In genomic region chr10:43175156-43175601, GRCm38 (mm10) we compare ENCODE assay signal across 8 mouse cellular contexts. TPM values are rescaled to one million over a fixed set of nuclear protein-coding genes. Genes with fewer than 3 reads are reported as not detected.
DNase-seq lines count a peak whose midpoint lies in the region; ATAC-seq lines count a peak whose summit lies in the region.

No protein-coding gene starts in this region.

- peak overlapping the region; percentile 94 for H3K9ac ChIP-seq in hindbrain, embryonic 12.5 days

- DNase-seq in heart, embryonic 10.5 days (ENCODE audit: low spot score): no peak
- DNase-seq in heart, postnatal 10 days: no peak
- peak; percentile 7 for DNase-seq in ES-CJ7 (ENCODE audit: low read depth, low spot score)
- DNase-seq in cerebellum, postnatal 36 days: peak; percentile 58 to 60
- DNase-seq in midbrain, embryonic 10.5 days (ENCODE audit: low spot score): no peak
- peak; percentile 69 for DNase-seq in testis, postnatal 10 days (ENCODE audit: low spot score)
- no peak for DNase-seq in layer of hippocampus, adult 9-11 months

- intact Hi-C loops in heart, postnatal 10 days (cut with DNase I): no loop called here

- H3K36me3 ChIP-seq in heart, embryonic 10.5 days: no peaks in the 10 kb centered on the region
- no peaks in the 10 kb centered on the region for H3K36me3 ChIP-seq in hindbrain, embryonic 12.5 days
- H3K36me3 ChIP-seq in midbrain, embryonic 10.5 days: no peaks in the 10 kb centered on the region

- peak overlapping the region; percentile 83 for H3K4me2 ChIP-seq in hindbrain, embryonic 12.5 days (replicated peaks)

- peak overlapping the region; percentile 88 for H3K27ac ChIP-seq in heart, embryonic 10.5 days
- peak overlapping the region; percentile 98 for H3K27ac ChIP-seq in hindbrain, embryonic 12.5 days
- H3K27ac ChIP-seq in midbrain, embryonic 10.5 days (replicated peaks): peak overlapping the region; percentile 91

- under 1% methylated on average over 18 of the region's 18 CpGs for WGBS in heart, embryonic 10.5 days
- 0% methylated on average over 18 of the region's 18 CpGs for WGBS in hindbrain, embryonic 12.5 days
- WGBS in midbrain, embryonic 10.5 days: under 1% methylated on average over 18 of the region's 18 CpGs

- ATAC-seq in hindbrain, embryonic 12.5 days (ENCODE audit: low FRiP score): peak; percentile 41

- peaks cover 25% of the 10 kb centered on the region for H3K4me1 ChIP-seq in heart, embryonic 10.5 days
- peaks cover 28% of the 10 kb centered on the region for H3K4me1 ChIP-seq in hindbrain, embryonic 12.5 days
- peaks cover 44% of the 10 kb centered on the region for H3K4me1 ChIP-seq in midbrain, embryonic 10.5 days

- no peaks in the 10 kb centered on the region for H3K9me3 ChIP-seq in heart, embryonic 10.5 days
- no peaks in the 10 kb centered on the region for H3K9me3 ChIP-seq in hindbrain, embryonic 12.5 days (replicated peaks)
- H3K9me3 ChIP-seq in midbrain, embryonic 10.5 days (replicated peaks): no peaks in the 10 kb centered on the region

- H3K27me3 ChIP-seq in heart, embryonic 10.5 days (ENCODE audit: insufficient read depth, poor library complexity, severe bottlenecking): peaks cover 53% of the 10 kb centered on the region
- H3K27me3 ChIP-seq in hindbrain, embryonic 12.5 days: peaks cover 6% of the 10 kb centered on the region
- H3K27me3 ChIP-seq in midbrain, embryonic 10.5 days (ENCODE audit: low read depth, poor library complexity, severe bottlenecking): peaks cover 76% of the 10 kb centered on the region

- H3K4me3 ChIP-seq in heart, embryonic 10.5 days: peak overlapping the region; percentile 89
- H3K4me3 ChIP-seq in hindbrain, embryonic 12.5 days: peak overlapping the region; percentile 89
- H3K4me3 ChIP-seq in midbrain, embryonic 10.5 days: peak overlapping the region; percentile 74

RNA-seq across cellular contexts. Expression of gene 9030612E09Rik, which starts 0.7 kb away (rescaled TPM):
- 0.38 and 0.44 TPM in 2 replicates for polyA plus RNA-seq in heart, embryonic 10.5 days (2016; fragmentation: Nextera tagmentation; extraction: Ambion mirVana)
- total RNA-seq in heart, postnatal 10 days (2021): 1 to 10 TPM; 1.6 to 2.3 TPM
- polyA plus RNA-seq in hindbrain, embryonic 12.5 days (2016; fragmentation: Nextera tagmentation; extraction: Ambion mirVana): 2.5 and 2.6 TPM in 2 replicates
- 0.79 and 1.3 TPM in 2 replicates for polyA plus RNA-seq in midbrain, embryonic 10.5 days (2016; fragmentation: Nextera tagmentation; extraction: Ambion mirVana)

RNA-seq across cellular contexts. Expression of gene Sobp, which starts 0.8 kb away (rescaled TPM):
- polyA plus RNA-seq in heart, embryonic 10.5 days (2016; fragmentation: Nextera tagmentation; extraction: Ambion mirVana): 1.3 TPM in 2 replicates
- 10 to 100 TPM; 12.0 to 15.4 TPM for total RNA-seq in heart, postnatal 10 days (2021)
- polyA plus RNA-seq in hindbrain, embryonic 12.5 days (2016; fragmentation: Nextera tagmentation; extraction: Ambion mirVana): 10.8 and 11.5 TPM in 2 replicates
- polyA plus RNA-seq in midbrain, embryonic 10.5 days (2016; fragmentation: Nextera tagmentation; extraction: Ambion mirVana): 2.0 and 2.3 TPM in 2 replicates

RNA-seq across cellular contexts. Expression of gene Pdss2, which starts 46.1 kb away (rescaled TPM):
- polyA plus RNA-seq in heart, embryonic 10.5 days (2016; fragmentation: Nextera tagmentation; extraction: Ambion mirVana): 11.7 and 13.0 TPM in 2 replicates
- 10 to 100 TPM; 21.7 to 24.7 TPM for total RNA-seq in heart, postnatal 10 days (2021)
- 14.6 and 14.9 TPM in 2 replicates for polyA plus RNA-seq in hindbrain, embryonic 12.5 days (2016; fragmentation: Nextera tagmentation; extraction: Ambion mirVana)
- polyA plus RNA-seq in midbrain, embryonic 10.5 days (2016; fragmentation: Nextera tagmentation; extraction: Ambion mirVana): 15.2 and 16.0 TPM in 2 replicates

Comparison
In these comparisons a context has a peak if more than half of its experiments do, and no peak if none do; other contexts are left out.
1. DNase-seq: peak in ES-CJ7 (single experiment), cerebellum, postnatal 36 days (2 of 2) and testis, postnatal 10 days (single experiment); none in heart, embryonic 10.5 days (single experiment), heart, postnatal 10 days (0 of 2), midbrain, embryonic 10.5 days (single experiment) and layer of hippocampus, adult 9-11 months (single experiment).
2. Peak in every context shown above with its lines, with median percentiles within 50 percentile points of each other: H3K27ac ChIP-seq and H3K4me3 ChIP-seq.